Mouse (Mus musculus) heart, embryonic 11.5 days (tissue): Measurements from ENCODE around the gene 1810010D01Rik. TPM values are rescaled to one million over a fixed set of nuclear protein-coding genes. Genes with fewer than 3 reads are reported as not detected.

Source experiments
- ATAC-seq: fragments of 200-750 bp; cut with Nextera tagmentation; replicated peaks from 2 replicates; pipeline ENCODE4 v1.8.0; 2017; ENCODE audit warnings: moderate library complexity; ENCODE audit not compliant: insufficient number of reproducible peaks, low FRiP score, low TSS enrichment
- H3K27ac ChIP-seq: fragments of 300-500 bp; sonication (generic); 2 replicates; pipeline ENCODE4 v1.5.1; 2014; ENCODE audit warnings: mild to moderate bottlenecking, low read depth, low read length
- H3K27me3 ChIP-seq: fragments of 300-500 bp; sonication (generic); 2 replicates; pipeline ENCODE4 v1.6.1; 2014; ENCODE audit warnings: mild to moderate bottlenecking, low read length, mixed read lengths; ENCODE audit not compliant: control insufficient read depth, insufficient read depth
- H3K36me3 ChIP-seq: fragments of 300-500 bp; sonication (generic); 2 replicates; pipeline ENCODE4 v1.6.1; 2014; ENCODE audit warnings: mild to moderate bottlenecking, low read length, moderate library complexity, mixed read lengths; ENCODE audit not compliant: control insufficient read depth, insufficient read depth
- H3K4me1 ChIP-seq: fragments of 300-500 bp; sonication (generic); 2 replicates; pipeline ENCODE4 v1.6.1; 2014; ENCODE audit warnings: low read length; ENCODE audit not compliant: control insufficient read depth, insufficient read depth
- H3K4me2 ChIP-seq: fragments of 300-500 bp; sonication (generic); 2 replicates; pipeline ENCODE4 v1.6.1; 2014; ENCODE audit warnings: mild to moderate bottlenecking, moderate library complexity
- H3K4me3 ChIP-seq: fragments of 300-500 bp; sonication (generic); 2 replicates; pipeline ENCODE4 v1.5.1; 2014; ENCODE audit warnings: low read depth, low read length
- H3K9ac ChIP-seq: fragments of 300-500 bp; sonication (generic); 2 replicates; pipeline ENCODE4 v1.6.1; 2014; ENCODE audit warnings: mild to moderate bottlenecking, low read depth, low read length, moderate library complexity
- H3K9me3 ChIP-seq: fragments of 300-500 bp; sonication (generic); replicated peaks from 2 replicates; pipeline ENCODE4 v1.6.1; 2016; ENCODE audit warnings: low read length; ENCODE audit not compliant: control insufficient read depth
- WGBS: fragments of 180-500 bp; shearing (Covaris S2); extraction: QIAGEN DNeasy Blood & Tissue Kit; methylation state at CpG from one replicate; pipeline ENCODE4 v1.1.7; 2014; ENCODE audit not compliant: insufficient replicate concordance; 5-methylcytosine and 5-hydroxymethylcytosine counted together
- polyA plus RNA-seq: library from polyadenylated mRNA; unstranded; fragments of >200 nt; fragmentation: Nextera tagmentation; extraction: Ambion mirVana; gene quantifications from 2 replicates; pipeline ENCODE4 v1.2.1, GENCODE M21; 2014

1810010D01Rik gene
- polyA plus RNA-seq, 1 experiment from 2014 or later: not detected

DNA sequence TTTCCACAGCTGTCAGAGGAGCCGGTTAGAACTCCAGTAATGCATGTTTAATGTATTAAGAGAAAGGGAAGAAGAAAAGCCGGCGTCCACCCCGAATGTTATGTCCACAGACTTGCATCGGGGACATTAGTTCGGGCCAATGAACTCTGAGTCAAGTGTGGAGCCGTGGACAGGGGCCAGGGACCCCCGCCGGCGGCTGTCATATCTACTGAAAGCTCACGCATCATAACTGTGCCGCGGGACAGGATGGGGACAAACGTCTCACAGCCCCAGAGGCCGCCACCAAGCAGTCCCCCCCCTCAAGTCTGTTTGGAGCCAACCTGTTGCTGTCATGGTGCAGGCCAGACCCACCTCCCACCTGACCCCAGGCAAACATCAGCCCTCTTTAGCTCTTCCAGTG, 34.4 kb downstream of the 1810010D01Rik start:
- H3K4me1 ChIP-seq: peaks cover 6% of the 10 kb centered on the region; the same call in 1 of the 2 replicates
- H3K27ac ChIP-seq: no peak overlapping the region
- WGBS: 67% methylated on average over 15 of the region's 15 CpGs
- no peak overlapping the region for H3K4me2 ChIP-seq
- H3K9me3 ChIP-seq: no peaks in the 10 kb centered on the region
- H3K36me3 ChIP-seq: no peaks in the 10 kb centered on the region
- ATAC-seq: no peak
- peaks cover 4% of the 10 kb centered on the region for H3K27me3 ChIP-seq
- H3K4me3 ChIP-seq: no peak overlapping the region
- H3K9ac ChIP-seq: no peak overlapping the region

DNA sequence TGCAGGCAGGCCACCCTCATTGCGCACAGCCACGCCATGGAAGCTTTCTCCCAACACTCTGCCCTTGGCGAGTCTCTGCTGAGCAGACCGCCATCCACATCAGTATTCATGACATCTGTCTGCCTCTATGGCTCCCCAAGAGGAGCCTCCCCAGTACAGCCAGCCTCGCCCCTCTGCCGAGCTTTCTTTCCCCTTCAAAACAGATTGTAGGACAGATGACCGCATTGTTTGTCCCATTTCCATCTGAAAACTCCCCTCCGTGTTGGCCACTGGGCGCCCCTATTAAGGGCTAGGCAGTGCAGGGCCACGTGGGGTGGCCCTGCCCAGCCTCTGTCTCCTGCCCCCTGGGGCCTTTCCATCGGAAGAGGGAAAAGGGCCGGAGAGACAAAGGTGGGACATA, 34.8 kb downstream of the 1810010D01Rik start:
- H3K36me3 ChIP-seq: no peaks in the 10 kb centered on the region
- H3K9me3 ChIP-seq: no peaks in the 10 kb centered on the region
- H3K27ac ChIP-seq: no peak overlapping the region
- H3K4me1 ChIP-seq: peaks cover 6% of the 10 kb centered on the region; the same call in 1 of the 2 replicates
- H3K27me3 ChIP-seq: peaks cover 4% of the 10 kb centered on the region
- H3K9ac ChIP-seq: 0 out of 2 replicates have a peak overlapping the region, but pooled peaks have one; percentile 39
- H3K4me3 ChIP-seq: no peak overlapping the region
- 21% methylated on average over 12 of the region's 12 CpGs for WGBS
- no peak overlapping the region; the same call in 1 of the 2 replicates for H3K4me2 ChIP-seq
- ATAC-seq: no peak

DNA sequence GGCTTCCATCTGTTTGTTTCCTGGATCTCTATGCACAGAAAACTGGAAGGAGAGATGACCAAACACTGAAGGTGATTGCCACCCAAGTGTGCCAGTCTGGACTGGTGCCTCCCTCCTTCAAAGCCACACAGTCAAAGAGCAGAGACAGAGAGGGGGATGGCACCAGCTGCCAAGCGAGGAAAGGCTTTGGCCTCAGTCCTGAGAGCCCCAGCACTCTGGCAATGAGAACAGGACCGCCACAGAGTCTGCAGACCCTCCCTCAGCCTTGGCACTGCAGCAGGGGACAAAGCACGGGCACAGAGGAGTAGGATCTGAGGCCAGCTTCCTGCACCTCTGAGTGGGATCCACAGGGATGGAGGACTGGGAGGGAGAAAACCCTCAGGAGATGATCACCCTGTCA, 38.2 kb downstream of the 1810010D01Rik start:
- H3K4me2 ChIP-seq: no peak overlapping the region
- no peaks in the 10 kb centered on the region for H3K36me3 ChIP-seq
- peaks cover 4% of the 10 kb centered on the region for H3K27me3 ChIP-seq
- H3K9ac ChIP-seq: no peak overlapping the region
- no peak overlapping the region for H3K27ac ChIP-seq
- H3K9me3 ChIP-seq: no peaks in the 10 kb centered on the region
- no peak overlapping the region for H3K4me3 ChIP-seq
- 75% methylated on average over 3 of the region's 3 CpGs for WGBS
- ATAC-seq: no peak
- 0 out of 2 replicates have a peak, but pooled peaks cover 2% of the 10 kb centered on the region for H3K4me1 ChIP-seq

DNA sequence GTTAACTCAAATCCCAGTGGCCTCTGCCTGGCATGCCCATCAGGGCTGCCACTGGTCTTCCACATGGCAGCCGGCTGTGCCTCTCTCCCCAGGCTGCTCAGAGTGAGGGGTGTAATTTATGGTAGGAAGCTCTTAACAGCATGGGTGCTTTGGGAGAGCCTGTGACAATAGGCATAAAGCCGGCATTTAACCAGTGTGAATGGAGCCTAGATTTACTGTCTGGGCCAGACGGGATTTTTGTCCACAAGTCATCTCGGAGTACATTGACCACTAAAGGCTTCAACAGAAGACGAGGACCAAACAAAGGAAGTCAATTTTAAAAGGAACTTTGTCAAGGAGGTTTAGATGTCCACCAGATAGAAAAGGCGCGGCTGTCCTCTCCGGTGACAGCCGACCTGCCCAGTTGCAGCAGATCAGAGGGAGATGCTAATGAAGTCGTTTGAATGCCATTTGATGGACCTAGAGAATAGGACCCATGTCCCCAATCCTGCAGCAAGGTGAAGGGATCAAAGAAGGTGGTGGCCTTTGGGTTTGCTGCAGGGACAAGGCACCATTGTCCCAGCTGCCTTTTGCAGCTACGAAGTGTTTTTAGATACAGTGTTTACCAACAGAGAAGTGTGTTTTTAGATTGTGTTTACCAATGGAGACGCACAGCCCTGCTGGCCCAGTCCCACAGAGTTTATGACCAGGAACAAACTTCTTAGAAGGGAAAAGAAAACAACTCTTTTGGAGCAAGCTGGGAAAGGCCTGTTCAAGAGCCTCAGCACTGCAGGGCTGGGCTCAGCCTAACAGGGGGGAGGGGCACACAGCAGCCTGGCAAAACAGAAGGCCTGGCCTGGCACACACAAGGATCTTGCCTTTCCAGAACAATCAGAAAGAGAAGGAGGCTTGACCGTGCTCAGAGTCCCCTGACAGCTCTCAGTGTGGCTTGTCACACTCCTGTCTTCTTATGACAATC, 48.4 kb downstream of the 1810010D01Rik start:
- Histone ChIP-seq H3K27me3 (no peaks in the 10 kb centered on the region), H3K27ac (peak overlapping the region; percentile 43; the same call in 1 of the 2 replicates), H3K9me3 (no peaks in the 10 kb centered on the region), H3K4me1 (peaks cover 12% of the 10 kb centered on the region), H3K36me3 (no peaks in the 10 kb centered on the region), H3K9ac (peak overlapping the region; percentile 46; the same call in 1 of the 2 replicates), H3K4me3 (no peak overlapping the region), H3K4me2 (no peak overlapping the region)
- 55% methylated on average over 13 of the region's 13 CpGs for WGBS
- no peak for ATAC-seq

Other genes starting within 250 kb of the 1810010D01Rik start
- 2.1 and 3.1 TPM in 2 replicates for gene Tpcn2, start 75.9 kb upstream of the 1810010D01Rik start, polyA plus RNA-seq
- gene Mrgprf, start 92.7 kb upstream of the 1810010D01Rik start, polyA plus RNA-seq: 0.11 and 0.17 TPM in 2 replicates
- gene Mrgprd, start 106.7 kb upstream of the 1810010D01Rik start, polyA plus RNA-seq: not detected in 2 replicates